Mouse (Mus musculus) heart, embryonic 12.5 days (tissue): ENCODE results near the gene Mical3. TPM values are rescaled to one million over a fixed set of nuclear protein-coding genes. Genes with fewer than 3 reads are reported as not detected.

Source experiments
- ATAC-seq: fragments of 200-750 bp; cut with Nextera tagmentation; 2 replicates; pipeline ENCODE4 v1.8.0; 2017; ENCODE audit warnings: moderate TSS enrichment, moderate library complexity; ENCODE audit not compliant: insufficient number of reproducible peaks, low FRiP score
- H3K27ac ChIP-seq: fragments of 300-500 bp; sonication (generic); 2 replicates; pipeline ENCODE4 v1.5.1; 2016; ENCODE audit warnings: mild to moderate bottlenecking, moderate library complexity; ENCODE audit not compliant: poor library complexity, severe bottlenecking
- H3K27me3 ChIP-seq: fragments of 300-500 bp; sonication (generic); replicated peaks from 2 replicates; pipeline ENCODE4 v1.6.1; 2016; ENCODE audit warnings: mild to moderate bottlenecking, moderate library complexity
- H3K36me3 ChIP-seq: fragments of 300-500 bp; sonication (generic); 2 replicates; pipeline ENCODE4 v1.6.1; 2016; ENCODE audit warnings: mild to moderate bottlenecking, moderate library complexity
- H3K4me1 ChIP-seq: fragments of 300-500 bp; sonication (generic); replicated peaks from 2 replicates; pipeline ENCODE4 v1.6.1; 2016; ENCODE audit warnings: mild to moderate bottlenecking
- H3K4me2 ChIP-seq: fragments of 300-500 bp; sonication (generic); 2 replicates; pipeline ENCODE4 v1.6.1; 2016; ENCODE audit warnings: mild to moderate bottlenecking, moderate library complexity
- H3K4me3 ChIP-seq: fragments of 300-500 bp; sonication (generic); 2 replicates; pipeline ENCODE4 v1.5.1; 2016; ENCODE audit warnings: mild to moderate bottlenecking
- H3K9ac ChIP-seq: fragments of 300-500 bp; sonication (generic); 2 replicates; pipeline ENCODE4 v1.6.1; 2016; ENCODE audit warnings: mild to moderate bottlenecking, moderate library complexity
- H3K9me3 ChIP-seq: fragments of 300-500 bp; sonication (generic); replicated peaks from 2 replicates; pipeline ENCODE4 v1.6.1; 2016; ENCODE audit warnings: mild to moderate bottlenecking, moderate library complexity
- WGBS: fragments of 180-500 bp; shearing (Covaris S2); methylation state at CpG from one replicate; pipeline ENCODE4 v1.1.7; 2016; 5-methylcytosine and 5-hydroxymethylcytosine counted together
- polyA plus RNA-seq: library from polyadenylated mRNA; unstranded; fragments of >200 nt; fragmentation: Nextera tagmentation; extraction: Ambion mirVana; gene quantifications from 2 replicates; pipeline ENCODE4 v1.2.1, GENCODE M21; 2016

The Mical3 gene
- polyA plus RNA-seq, 1 experiment from 2014 or later = 37.4 TPM

DNA sequence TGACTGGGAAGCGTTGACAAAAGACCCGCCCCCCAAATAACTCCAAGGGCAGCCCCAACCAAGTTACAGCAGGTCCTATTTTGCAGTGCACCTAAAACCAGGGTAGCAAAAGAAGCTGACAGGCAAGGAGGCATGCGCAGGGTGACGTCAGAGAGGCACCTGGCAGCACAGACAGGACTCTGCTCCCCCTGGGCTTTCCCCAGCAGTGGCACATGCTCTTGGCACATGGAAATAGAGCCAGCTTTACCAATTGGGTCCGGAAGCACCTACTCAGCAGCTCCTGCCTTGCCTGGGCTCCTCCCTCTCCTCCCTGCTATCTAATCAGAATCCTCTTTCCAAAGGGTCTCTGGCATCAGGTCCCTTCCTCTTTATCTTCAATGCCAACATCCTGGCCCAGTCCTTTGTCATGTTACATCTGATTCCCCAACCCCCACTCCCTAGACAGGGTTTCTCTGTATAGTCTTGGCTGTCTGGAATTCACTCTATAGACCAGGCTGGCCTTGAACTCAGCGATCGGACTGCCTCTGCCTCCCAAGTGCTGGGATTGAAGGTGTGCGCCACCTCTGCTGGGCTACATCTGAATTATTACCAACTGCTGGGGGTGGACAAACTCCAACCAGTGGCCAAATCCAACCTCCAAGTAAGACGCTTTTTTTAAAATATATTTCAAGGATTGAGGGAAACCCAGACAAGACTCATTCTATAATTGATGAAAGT, 32.1 kb downstream of the Mical3 start:
- 0 out of 2 replicates have a peak overlapping the region, but pooled peaks have one; percentile 19 for H3K27ac ChIP-seq
- no peaks in the 10 kb centered on the region for H3K9me3 ChIP-seq
- peaks cover 93% of the 10 kb centered on the region for H3K4me1 ChIP-seq
- H3K27me3 ChIP-seq = no peaks in the 10 kb centered on the region
- ATAC-seq = no peak
- no peak overlapping the region for H3K9ac ChIP-seq
- H3K36me3 ChIP-seq = 0 out of 2 replicates have a peak, but pooled peaks cover 9% of the 10 kb centered on the region
- no peak overlapping the region for H3K4me2 ChIP-seq
- no peak overlapping the region for H3K4me3 ChIP-seq
- 66% methylated on average over 9 of the region's 9 CpGs for WGBS

DNA sequence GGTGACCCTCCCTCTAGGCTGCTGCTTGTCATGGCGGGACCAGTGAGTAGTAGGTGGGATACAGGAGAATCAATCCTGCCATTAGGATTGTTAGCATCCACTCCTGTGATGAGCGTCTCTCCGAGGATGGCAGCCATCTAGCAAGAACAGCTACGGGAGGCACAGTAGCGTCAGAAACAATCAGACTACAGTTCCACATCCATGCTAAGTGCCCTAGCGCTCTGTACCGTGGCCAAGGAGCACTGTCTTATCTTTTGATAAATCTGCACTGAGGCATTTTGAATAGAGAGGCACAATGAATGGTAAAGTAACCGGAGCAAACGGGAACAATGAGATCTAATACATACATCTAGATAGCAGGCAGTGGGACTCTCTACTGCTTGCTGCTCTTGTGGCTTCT, 32.7 kb downstream of the Mical3 start:
- ATAC-seq = no peak
- 67% methylated on average over 9 of the region's 9 CpGs for WGBS
- Histone ChIP-seq H3K9me3 (no peaks in the 10 kb centered on the region), H3K27me3 (no peaks in the 10 kb centered on the region), H3K4me3 (no peak overlapping the region), H3K27ac (no peak overlapping the region), H3K4me1 (peaks cover 93% of the 10 kb centered on the region), H3K36me3 (0 out of 2 replicates have a peak, but pooled peaks cover 7% of the 10 kb centered on the region), H3K9ac (no peak overlapping the region), H3K4me2 (no peak overlapping the region)

DNA sequence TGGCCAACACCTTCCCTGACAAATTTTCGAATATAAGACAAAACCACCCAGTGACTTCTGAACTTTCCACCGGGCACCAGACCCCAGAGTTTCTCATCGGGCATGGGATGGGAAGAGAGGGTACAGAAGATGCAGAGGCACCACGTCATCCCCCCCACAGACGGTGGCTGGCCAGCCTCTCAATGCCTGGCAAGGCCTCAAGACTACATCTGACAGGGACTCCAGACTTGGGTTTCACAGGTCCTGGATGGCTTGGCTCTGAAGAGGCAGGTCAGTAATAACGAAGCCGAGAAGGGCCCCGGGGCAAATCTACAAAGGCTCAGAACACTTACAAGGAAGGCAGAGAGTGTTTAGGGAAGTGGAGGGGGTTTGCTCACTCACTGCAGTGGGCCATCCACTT, 33.9 kb downstream of the Mical3 start:
- ATAC-seq = no peak
- H3K4me1 ChIP-seq = peaks cover 87% of the 10 kb centered on the region
- 0 out of 2 replicates have a peak overlapping the region, but pooled peaks have one; percentile 16 for H3K9ac ChIP-seq
- no peak overlapping the region for H3K4me3 ChIP-seq
- H3K4me2 ChIP-seq = no peak overlapping the region
- H3K9me3 ChIP-seq = no peaks in the 10 kb centered on the region
- WGBS = 85% methylated on average over 8 of the region's 8 CpGs
- peaks cover 12% of the 10 kb centered on the region; the same call in 1 of the 2 replicates for H3K36me3 ChIP-seq
- H3K27ac ChIP-seq = no peak overlapping the region
- H3K27me3 ChIP-seq = no peaks in the 10 kb centered on the region

DNA sequence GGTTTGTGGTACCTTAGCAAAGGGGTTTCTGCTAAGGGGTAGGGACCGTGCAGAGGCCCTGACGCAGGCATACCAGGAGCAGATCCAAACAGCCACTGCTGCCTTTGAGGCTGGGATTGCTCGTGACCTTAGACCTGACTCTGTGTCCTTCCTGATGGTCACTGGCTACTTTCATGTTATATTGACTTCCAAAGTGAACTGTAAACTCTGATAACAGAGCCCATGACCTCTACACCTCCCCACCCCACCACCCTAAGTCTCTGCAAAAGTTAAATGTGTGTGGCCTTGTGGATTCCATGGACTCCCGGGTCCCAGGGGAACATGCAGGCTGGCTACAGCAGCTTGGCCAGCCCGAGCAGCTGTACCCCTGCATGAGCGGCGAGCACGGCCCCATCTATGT, 34.4 kb downstream of the Mical3 start:
- Histone ChIP-seq H3K9me3 (no peaks in the 10 kb centered on the region), H3K27me3 (no peaks in the 10 kb centered on the region), H3K36me3 (peaks cover 13% of the 10 kb centered on the region; the same call in 1 of the 2 replicates), H3K4me2 (no peak overlapping the region), H3K4me3 (no peak overlapping the region), H3K27ac (no peak overlapping the region; the same call in 1 of the 2 replicates), H3K4me1 (peaks cover 82% of the 10 kb centered on the region), H3K9ac (no peak overlapping the region)
- 85% methylated on average over 8 of the region's 8 CpGs for WGBS
- ATAC-seq = no peak

DNA sequence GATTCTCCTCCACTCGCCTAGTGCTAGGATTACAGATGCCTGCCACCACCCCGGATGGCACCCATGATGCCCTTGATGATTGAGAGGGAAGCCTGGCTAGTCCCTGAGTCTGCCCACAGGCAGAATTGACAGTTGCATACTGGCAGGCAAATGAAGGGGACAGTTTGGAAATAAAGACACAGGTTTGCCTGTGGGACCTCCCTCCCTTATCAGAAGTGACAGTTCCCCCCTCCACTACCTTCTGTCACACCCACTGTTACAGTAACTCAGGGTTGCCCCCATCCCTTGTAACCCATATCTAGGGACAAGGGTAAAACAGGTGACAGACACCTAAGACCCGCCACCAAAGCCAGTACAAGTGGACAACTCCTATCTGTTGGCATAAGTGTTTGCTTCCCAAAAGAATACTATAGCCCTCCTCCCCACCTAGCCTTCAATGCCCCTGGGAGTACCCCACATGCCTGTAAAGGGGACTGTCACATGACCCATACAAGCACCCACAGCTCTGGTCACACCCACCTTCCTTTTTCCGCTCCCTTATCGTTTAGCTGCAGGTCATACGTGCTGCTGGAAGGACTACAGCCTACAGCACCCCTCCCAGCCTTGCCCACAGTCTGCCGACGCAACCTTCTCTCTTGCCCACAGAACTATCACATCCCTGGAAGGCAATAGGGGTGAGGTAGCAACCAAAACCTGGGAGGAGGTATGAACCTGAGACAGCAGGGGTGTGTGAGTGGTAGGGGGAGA, 37.0 kb downstream of the Mical3 start:
- Histone ChIP-seq H3K27ac (peak overlapping the region; percentile 31; the same call in 1 of the 2 replicates), H3K9me3 (no peaks in the 10 kb centered on the region), H3K4me1 (peaks cover 71% of the 10 kb centered on the region), H3K4me2 (0 out of 2 replicates have a peak overlapping the region, but pooled peaks have one; percentile 1), H3K9ac (no peak overlapping the region), H3K36me3 (peaks cover 23% of the 10 kb centered on the region), H3K27me3 (no peaks in the 10 kb centered on the region), H3K4me3 (no peak overlapping the region)
- WGBS = 59% methylated on average over 8 of the region's 8 CpGs
- ATAC-seq = peak; percentile 94

DNA sequence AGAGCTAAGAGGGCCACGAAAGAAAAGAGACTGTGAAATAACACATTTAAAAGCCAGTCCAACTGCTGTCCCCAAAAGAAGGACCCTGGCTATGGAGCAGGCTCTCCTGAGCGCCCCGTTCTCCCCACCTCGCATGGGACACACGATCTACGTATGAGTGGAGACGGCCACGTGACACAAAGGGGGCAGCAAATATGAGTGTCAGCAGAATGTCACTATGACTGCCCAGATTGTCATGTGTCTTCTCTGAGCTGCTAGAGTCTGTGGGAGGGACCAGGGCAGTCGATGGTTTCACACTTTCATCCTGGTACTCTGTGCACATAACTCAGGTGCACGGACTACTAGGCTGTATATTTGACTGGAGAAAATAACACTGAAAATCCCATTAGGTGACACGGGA, 40.0 kb downstream of the Mical3 start:
- Histone ChIP-seq H3K4me2 (no peak overlapping the region), H3K4me1 (peaks cover 68% of the 10 kb centered on the region), H3K9ac (no peak overlapping the region), H3K27me3 (no peaks in the 10 kb centered on the region), H3K4me3 (no peak overlapping the region), H3K9me3 (no peaks in the 10 kb centered on the region), H3K36me3 (peaks cover 18% of the 10 kb centered on the region), H3K27ac (no peak overlapping the region)
- WGBS = 80% methylated on average over 11 of the region's 11 CpGs
- ATAC-seq = no peak

DNA sequence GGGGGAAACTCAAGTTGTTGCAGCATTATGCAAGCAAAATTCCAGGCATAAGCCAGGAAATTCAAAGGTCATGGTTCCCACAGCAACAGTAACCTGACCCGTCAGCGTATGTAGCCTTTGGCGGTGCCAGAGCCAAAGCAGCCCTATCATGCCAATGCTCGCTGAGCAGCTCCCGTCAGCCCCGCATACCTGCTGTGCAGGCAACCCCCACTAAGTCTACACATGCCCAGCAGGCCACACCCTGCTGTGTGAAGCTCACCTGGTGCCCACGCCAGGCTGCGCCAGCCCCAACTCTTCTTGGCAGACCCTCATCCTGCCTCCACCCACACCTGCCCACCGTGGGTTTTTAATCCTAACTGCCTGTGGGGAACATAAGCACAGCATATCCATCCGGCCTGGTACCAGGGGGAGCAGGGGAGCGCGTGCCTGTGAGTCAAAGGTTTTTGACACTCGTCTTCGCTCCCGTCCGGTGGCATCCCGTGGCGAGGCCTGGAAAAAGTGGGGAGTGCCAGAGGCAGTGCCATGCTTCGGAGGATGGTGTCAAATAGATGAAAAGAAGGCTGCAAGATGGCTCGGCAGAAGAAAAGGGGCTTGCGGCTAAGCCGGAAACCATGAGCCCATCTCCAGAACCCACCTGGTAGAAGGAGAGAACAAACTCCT, 43.1 kb downstream of the Mical3 start:
- ATAC-seq = 0 out of 2 replicates have a peak, but pooled peaks have one; percentile 26
- WGBS = 75% methylated on average over 22 of the region's 22 CpGs
- Histone ChIP-seq H3K4me1 (peaks cover 73% of the 10 kb centered on the region), H3K27ac (peak overlapping the region; percentile 19; the same call in 1 of the 2 replicates), H3K4me3 (no peak overlapping the region), H3K9me3 (no peaks in the 10 kb centered on the region), H3K4me2 (no peak overlapping the region), H3K9ac (no peak overlapping the region), H3K27me3 (no peaks in the 10 kb centered on the region), H3K36me3 (peaks cover 13% of the 10 kb centered on the region)

DNA sequence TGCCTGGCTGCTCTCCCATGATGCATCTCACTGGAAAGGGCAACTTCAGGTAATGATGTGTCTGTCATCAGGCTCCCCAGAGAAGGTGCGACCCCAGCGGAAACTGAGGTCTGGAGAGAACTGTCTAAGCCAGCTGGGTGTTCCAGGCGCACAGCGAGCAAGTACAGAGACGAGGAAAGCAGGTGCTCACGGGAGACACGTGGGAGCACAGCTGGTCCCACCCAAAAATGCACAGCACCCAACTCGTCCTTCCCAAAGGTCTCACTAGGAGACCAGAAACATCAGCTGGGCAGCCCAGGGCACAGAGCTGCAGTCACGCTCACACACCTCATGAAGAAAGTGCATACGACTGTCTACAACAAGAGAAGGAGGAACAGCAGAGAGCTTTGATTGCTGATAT, 43.7 kb downstream of the Mical3 start:
- H3K4me1 ChIP-seq = peaks cover 76% of the 10 kb centered on the region
- no peak for ATAC-seq
- no peak overlapping the region for H3K9ac ChIP-seq
- peak overlapping the region; percentile 19; the same call in 1 of the 2 replicates for H3K27ac ChIP-seq
- peaks cover 13% of the 10 kb centered on the region for H3K36me3 ChIP-seq
- 74% methylated on average over 10 of the region's 10 CpGs for WGBS
- H3K9me3 ChIP-seq = no peaks in the 10 kb centered on the region
- H3K4me3 ChIP-seq = no peak overlapping the region
- no peaks in the 10 kb centered on the region for H3K27me3 ChIP-seq
- no peak overlapping the region for H3K4me2 ChIP-seq

DNA sequence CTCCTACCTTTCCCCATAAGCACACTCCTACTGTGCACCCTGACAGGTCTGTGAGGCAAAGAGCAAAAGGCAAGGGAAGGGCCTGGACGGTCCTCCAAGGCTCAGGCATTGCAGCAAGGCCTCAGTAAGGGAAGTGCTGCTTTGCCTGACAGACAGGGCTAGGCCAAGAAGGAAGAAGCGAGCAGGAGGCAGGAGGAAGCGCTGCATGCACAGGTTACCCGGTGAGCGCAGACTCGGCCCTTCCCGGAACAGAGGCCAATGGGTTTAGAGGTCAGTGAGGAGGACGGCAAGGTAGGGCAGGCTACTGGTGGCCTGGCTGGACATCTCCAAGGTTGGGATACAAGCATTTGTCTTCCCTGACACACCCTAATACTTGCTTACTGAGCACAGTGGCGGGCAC, 44.6 kb downstream of the Mical3 start:
- Histone ChIP-seq H3K27ac (no peak overlapping the region; the same call in 1 of the 2 replicates), H3K4me3 (no peak overlapping the region), H3K9me3 (no peaks in the 10 kb centered on the region), H3K4me1 (peaks cover 82% of the 10 kb centered on the region), H3K4me2 (no peak overlapping the region), H3K9ac (0 out of 2 replicates have a peak overlapping the region, but pooled peaks have one; percentile 46), H3K36me3 (peaks cover 9% of the 10 kb centered on the region), H3K27me3 (no peaks in the 10 kb centered on the region)
- WGBS = 79% methylated on average over 9 of the region's 9 CpGs
- ATAC-seq = no peak

DNA sequence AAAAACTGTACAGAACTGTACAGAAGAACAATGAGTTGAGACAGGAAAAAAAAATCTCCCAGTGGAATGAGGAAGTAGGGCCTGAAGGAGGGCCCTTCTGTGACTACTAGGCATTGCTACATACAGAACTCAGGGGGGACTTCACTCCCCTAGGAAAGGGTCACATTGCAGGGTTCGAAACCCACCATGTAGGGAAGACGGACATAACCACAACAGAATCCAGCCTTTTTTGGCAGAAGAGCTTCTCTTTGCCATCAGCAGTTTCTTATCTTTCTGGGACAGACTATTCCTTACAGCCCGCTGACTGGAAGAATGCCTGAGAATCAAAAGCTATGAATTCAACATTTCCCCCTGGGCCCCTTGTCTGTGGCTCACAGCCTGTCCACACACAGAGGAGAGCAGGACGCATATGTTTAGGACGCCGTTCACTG, 46.7 kb downstream of the Mical3 start:
- peak overlapping the region; percentile 82 for H3K27ac ChIP-seq
- H3K9ac ChIP-seq = peak overlapping the region; percentile 52; the same call in 1 of the 2 replicates
- no peaks in the 10 kb centered on the region for H3K9me3 ChIP-seq
- peaks cover 93% of the 10 kb centered on the region for H3K4me1 ChIP-seq
- H3K27me3 ChIP-seq = no peaks in the 10 kb centered on the region
- 21% methylated on average over 6 of the region's 6 CpGs for WGBS
- peak overlapping the region; percentile 25; the same call in 1 of the 2 replicates for H3K4me2 ChIP-seq
- H3K36me3 ChIP-seq = no peaks in the 10 kb centered on the region
- H3K4me3 ChIP-seq = no peak overlapping the region
- ATAC-seq = peak; percentile 15; the same call in 1 of the 2 replicates

DNA sequence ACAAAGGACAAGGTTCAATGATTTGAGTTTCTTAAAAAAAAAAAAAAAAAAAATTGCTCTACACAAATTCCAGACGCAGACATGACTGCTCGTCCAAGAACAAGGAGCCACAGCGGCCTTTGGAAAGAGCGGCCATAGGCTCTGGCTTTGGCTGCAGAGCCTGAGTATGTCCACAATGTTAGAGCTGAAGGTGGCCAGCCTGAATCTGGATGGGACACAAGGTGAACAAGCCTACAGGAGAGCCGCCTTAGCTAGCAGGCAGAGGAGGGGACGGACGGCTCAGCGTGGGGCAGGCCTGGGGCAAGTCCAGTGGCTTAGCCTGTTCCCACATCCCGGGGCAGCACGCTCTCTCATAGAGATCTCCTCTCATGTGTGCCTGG, 48.7 kb downstream of the Mical3 start:
- H3K4me3 ChIP-seq = no peak overlapping the region
- no peak overlapping the region for H3K4me2 ChIP-seq
- WGBS = 81% methylated on average over 10 of the region's 10 CpGs
- no peak overlapping the region for H3K9ac ChIP-seq
- H3K36me3 ChIP-seq = no peaks in the 10 kb centered on the region
- peak overlapping the region; percentile 25; the same call in 1 of the 2 replicates for H3K27ac ChIP-seq
- no peaks in the 10 kb centered on the region for H3K27me3 ChIP-seq
- H3K4me1 ChIP-seq = peaks cover 94% of the 10 kb centered on the region
- ATAC-seq = no peak
- no peaks in the 10 kb centered on the region for H3K9me3 ChIP-seq
